Mouse (Mus musculus) liver, embryonic 14.5 days (tissue): ENCODE measurements around the gene Gjb1. TPM values are rescaled to one million over a fixed set of nuclear protein-coding genes. Genes with fewer than 3 reads are reported as not detected.

Experiments used
- ATAC-seq: fragments of 200-750 bp; cut with Nextera tagmentation; 2 replicates; pipeline ENCODE4 v1.8.0; 2017; ENCODE audit warnings: moderate number of reproducible peaks, mild to moderate bottlenecking, moderate library complexity; ENCODE audit not compliant: insufficient read depth
- DNase-seq, 3 experiments: peaks; one replicate each; pipeline ENCODE4 v3.0.0-alpha.2; 2012 to 2013; ENCODE audit warnings: low read depth in 3 of 3, low spot score in 3 of 3
- H3K27ac ChIP-seq: fragments of 300-500 bp; sonication (generic); 2 replicates; pipeline ENCODE4 v1.5.1; 2014; ENCODE audit warnings: moderate library complexity, mild to moderate bottlenecking, control low read depth, inconsistent platforms
- H3K27me3 ChIP-seq: fragments of 300-500 bp; sonication (generic); 2 replicates; pipeline ENCODE4 v1.6.1; 2014; ENCODE audit warnings: mild to moderate bottlenecking, low read length, moderate library complexity; ENCODE audit not compliant: control insufficient read depth, insufficient read depth
- H3K36me3 ChIP-seq: fragments of 300-500 bp; sonication (generic); replicated peaks from 2 replicates; pipeline ENCODE4 v1.6.1; 2014; ENCODE audit warnings: low read depth; ENCODE audit not compliant: control insufficient read depth, insufficient read depth
- H3K4me1 ChIP-seq, 2 experiments: fragments of 200-500 bp in 1 of 2; fragments of 300-500 bp in 1 of 2; sonication (generic) in 1 of 2; replicated peaks; 2 replicates each; pipeline ENCODE4 v1.6.1; 2012 to 2014; ENCODE audit warnings: antibody characterized with exemption in 1 of 2, inconsistent platforms in 1 of 2, low read length in 1 of 2; ENCODE audit not compliant: control insufficient read depth in 2 of 2, insufficient read depth in 2 of 2
- H3K4me2 ChIP-seq: fragments of 300-500 bp; sonication (generic); 2 replicates; pipeline ENCODE4 v1.6.1; 2014; ENCODE audit warnings: low read depth, mild to moderate bottlenecking, control low read depth, moderate library complexity
- H3K4me3 ChIP-seq, 2 experiments: fragments of 200-500 bp in 1 of 2; fragments of 300-500 bp in 1 of 2; sonication (generic) in 1 of 2; 2 replicates each; pipeline ENCODE4 v1.5.1; 2012 to 2014; ENCODE audit warnings: low read depth in 2 of 2, low read length in 2 of 2, mild to moderate bottlenecking in 2 of 2, control low read depth in 1 of 2, inconsistent platforms in 1 of 2, moderate library complexity in 1 of 2; ENCODE audit not compliant: insufficient read depth in 1 of 2
- H3K9ac ChIP-seq: fragments of 300-500 bp; sonication (generic); replicated peaks from 2 replicates; pipeline ENCODE4 v1.6.1; 2014; ENCODE audit warnings: mild to moderate bottlenecking, control low read depth, moderate library complexity
- H3K9me3 ChIP-seq: fragments of 300-500 bp; sonication (generic); 2 replicates; pipeline ENCODE4 v1.6.1; 2016; ENCODE audit warnings: low read length, mixed read lengths; ENCODE audit not compliant: control insufficient read depth
- CTCF ChIP-seq: IDR thresholded peaks from 2 replicates; pipeline ENCODE4 v1.5.1; 2016; ENCODE audit warnings: antibody characterized with exemption, low read depth, control low read depth
- EP300 ChIP-seq: IDR thresholded peaks from 2 replicates; pipeline ENCODE4 v1.6.1; 2016; ENCODE audit warnings: antibody characterized with exemption, low read depth
- WGBS: fragments of 180-500 bp; shearing (Covaris S2); extraction: QIAGEN DNeasy Blood & Tissue Kit; methylation state at CpG from one replicate; pipeline ENCODE4 v1.1.7; 2014; ENCODE audit not compliant: insufficient replicate concordance; 5-methylcytosine and 5-hydroxymethylcytosine counted together
- polyA plus RNA-seq, 2 experiments: library from polyadenylated mRNA; depleted of rRNA in 1 of 2; stranded (reverse) in 1 of 2; unstranded in 1 of 2; fragments of >200 nt; fragmentation: Nextera tagmentation in 1 of 2; extraction: Ambion mirVana in 1 of 2; gene quantifications; 2 replicates each; pipeline versions ENCODE4 v1.2.1 to v1.2.3; 2012 to 2014

Gjb1 gene
- polyA plus RNA-seq (2012; rRNA removed) (42.1 and 62.5 TPM in 2 replicates), polyA plus RNA-seq (2014; fragmentation: Nextera tagmentation; extraction: Ambion mirVana) (52.5 and 56.6 TPM in 2 replicates)

- H3K4me3 ChIP-seq = peak within 1 kb of the TSS; percentile 8 to 44; a peak in 3 of 4 replicates
- H3K4me2 ChIP-seq = no peak within 1 kb of the TSS
- peaks cover 0 to 2% of the 10 kb centered on the region in 2 experiments; a peak in 1 of 4 replicates for H3K4me1 ChIP-seq
- no peaks in the 10 kb centered on the region for H3K9me3 ChIP-seq
- H3K36me3 ChIP-seq = no peaks in the 10 kb centered on the region
- H3K27ac ChIP-seq = no peak within 1 kb of the TSS
- WGBS = 52% methylated on average over 7 of the region's 7 CpGs
- no peak for DNase-seq
- H3K27me3 ChIP-seq = no peaks in the 10 kb centered on the region
- no peak for ATAC-seq
- TF ChIP-seq EP300 (no peak), CTCF (no peak)
- no peak within 1 kb of the TSS for H3K9ac ChIP-seq
Measured at GRCm38 (mm10) chrX:101376190-101376968, at the start of gene Gjb1. TSS of gene Gjb1 (plus strand) at chrX:101376378.

- no peak for ATAC-seq
- WGBS = 31% methylated on average over 10 of the region's 10 CpGs
- Histone ChIP-seq H3K4me3 (no peak overlapping the region), H3K4me1 (peaks cover 0 to 13% of the 10 kb centered on the region in 2 experiments; a peak in 2 of 4 replicates), H3K4me2 (no peak overlapping the region), H3K9ac (no peak overlapping the region), H3K27me3 (no peaks in the 10 kb centered on the region), H3K9me3 (no peaks in the 10 kb centered on the region), H3K27ac (no peak overlapping the region), H3K36me3 (no peaks in the 10 kb centered on the region)
- peak; percentile 24 to 38 (median 31) for DNase-seq
- no peak for TF ChIP-seq EP300
- peak; percentile 83 for TF ChIP-seq CTCF
Measured at GRCm38 (mm10) chrX:101329372-101330028, 46.7 kb upstream of the Gjb1 start.

GRCm38 (mm10) chrX:101332031-101332374, 44.2 kb upstream of the Gjb1 start:
- Histone ChIP-seq H3K27me3 (no peaks in the 10 kb centered on the region), H3K36me3 (no peaks in the 10 kb centered on the region), H3K9me3 (no peaks in the 10 kb centered on the region), H3K4me1 (peaks cover 0 to 10% of the 10 kb centered on the region in 2 experiments; a peak in 2 of 4 replicates), H3K27ac (peak overlapping the region; percentile 83), H3K9ac (peak overlapping the region; percentile 80), H3K4me2 (peak overlapping the region; percentile 76), H3K4me3 (peak overlapping the region; percentile 58 to 66)
- ATAC-seq (peak; percentile 13; the same call in 1 of the 2 replicates), DNase-seq (no peak)
- WGBS = 35% methylated on average over 9 of the region's 9 CpGs
- TF ChIP-seq CTCF (no peak), EP300 (no peak; the same call in 1 of the 2 replicates)

GRCm38 (mm10) chrX:101332375-101333211, 43.6 kb upstream of the Gjb1 start:
- H3K4me1 ChIP-seq = peaks cover 0 to 10% of the 10 kb centered on the region in 2 experiments; a peak in 2 of 4 replicates
- H3K36me3 ChIP-seq = no peaks in the 10 kb centered on the region
- no peaks in the 10 kb centered on the region for H3K27me3 ChIP-seq
- H3K4me2 ChIP-seq = peak overlapping the region; percentile 76
- H3K4me3 ChIP-seq = peak overlapping the region; percentile 58 to 80
- peak overlapping the region; percentile 83 for H3K27ac ChIP-seq
- peak overlapping the region; percentile 80 for H3K9ac ChIP-seq
- peak; percentile 89 to 91 (median 91) for DNase-seq
- TF ChIP-seq EP300 (no peak), CTCF (no peak)
- WGBS = 15% methylated on average over 41 of the region's 49 CpGs
- H3K9me3 ChIP-seq = no peaks in the 10 kb centered on the region
- peak; percentile 97 for ATAC-seq
